ENCODE assay signal across 34 mouse cellular contexts in genomic region chr19:34755680-34756079, GRCm38 (mm10).
"Had no signal": no experiment of that assay in that cellular context is flagged by ENCODE, and none has a peak within 500 bp of the region (broad histone marks: within the 10 kb centered on the region; RNA-seq: fewer than 3 reads in every experiment).

No protein-coding gene starts in this region.

- H3K4me1 ChIP-seq: hindbrain, embryonic 10.5 days; hindbrain, embryonic 12.5 days; hindbrain, embryonic 13.5 days; hindbrain, embryonic 15.5 days; intestine, embryonic 15.5 days had no signal

- ATAC-seq: hindbrain, embryonic 16.5 days; hindbrain, postnatal 0 days; inflammation-experienced regulatory T-cells, adult 6 months; intestine, embryonic 15.5 days; intestine, embryonic 16.5 days; intestine, postnatal 0 days had no signal

- H3K9me3 ChIP-seq: heart, embryonic 10.5 days; heart, embryonic 13.5 days; heart, embryonic 15.5 days; hindbrain, embryonic 10.5 days; hindbrain, embryonic 12.5 days; hindbrain, embryonic 13.5 days; hindbrain, embryonic 15.5 days; intestine, embryonic 15.5 days; kidney, embryonic 15.5 days had no signal

- H3K36me3 ChIP-seq: heart, embryonic 10.5 days; heart, embryonic 12.5 days; heart, embryonic 13.5 days; heart, embryonic 15.5 days; hindbrain, embryonic 10.5 days; hindbrain, embryonic 12.5 days; hindbrain, embryonic 13.5 days; hindbrain, embryonic 15.5 days; intestine, embryonic 15.5 days; kidney, embryonic 15.5 days had no signal

- H3K4me3 ChIP-seq: heart, adult 2 months; heart, embryonic 10.5 days; heart, embryonic 12.5 days; heart, embryonic 13.5 days; heart, embryonic 15.5 days; hindbrain, embryonic 10.5 days; hindbrain, embryonic 12.5 days; hindbrain, embryonic 13.5 days; hindbrain, embryonic 15.5 days; intestine, embryonic 15.5 days; kidney, embryonic 15.5 days; layer of hippocampus, adult 2 months; left cerebral cortex, adult 2 months had no signal

- H3K27ac ChIP-seq: heart, adult 2 months; heart, embryonic 13.5 days; heart, embryonic 15.5 days; hindbrain, embryonic 10.5 days; hindbrain, embryonic 12.5 days; hindbrain, embryonic 13.5 days; hindbrain, embryonic 14.5 days; hindbrain, embryonic 15.5 days; hindbrain, postnatal 0 days; intestine, embryonic 15.5 days; kidney, embryonic 15.5 days; kidney, postnatal 0 days; layer of hippocampus, adult 2 months; left cerebral cortex, adult 2 months had no signal

- H3K4me2 ChIP-seq: heart, embryonic 11.5 days; heart, embryonic 12.5 days; heart, embryonic 13.5 days; heart, embryonic 15.5 days; hindbrain, embryonic 12.5 days; hindbrain, embryonic 13.5 days; hindbrain, embryonic 14.5 days; hindbrain, embryonic 15.5 days; intestine, embryonic 15.5 days; kidney, embryonic 15.5 days had no signal

- H3K27me3 ChIP-seq: heart, embryonic 12.5 days; heart, embryonic 13.5 days; heart, embryonic 15.5 days; hindbrain, embryonic 15.5 days; intestine, embryonic 15.5 days; kidney, embryonic 15.5 days had no signal

- DNase-seq: heart, adult 2 months; heart, postnatal 10 days; heart, postnatal 14 days; heart, postnatal 36 days; heart, postnatal 4 days; kidney, adult 11 months; kidney, adult 18-20 months; kidney, postnatal 10 days; kidney, postnatal 14 days; kidney, postnatal 25 days; kidney, postnatal 36 days; kidney, postnatal 4 days; layer of hippocampus, adult 9-11 months; layer of hippocampus, postnatal 36 days had no signal

- H3K9ac ChIP-seq: heart, embryonic 12.5 days; heart, embryonic 13.5 days; heart, embryonic 15.5 days; hindbrain, embryonic 12.5 days; hindbrain, embryonic 13.5 days; hindbrain, embryonic 14.5 days; hindbrain, embryonic 15.5 days; intestine, embryonic 15.5 days; kidney, embryonic 15.5 days had no signal
